ENCODE assay signal across 8 mouse cellular contexts in the genomic region with DNA sequence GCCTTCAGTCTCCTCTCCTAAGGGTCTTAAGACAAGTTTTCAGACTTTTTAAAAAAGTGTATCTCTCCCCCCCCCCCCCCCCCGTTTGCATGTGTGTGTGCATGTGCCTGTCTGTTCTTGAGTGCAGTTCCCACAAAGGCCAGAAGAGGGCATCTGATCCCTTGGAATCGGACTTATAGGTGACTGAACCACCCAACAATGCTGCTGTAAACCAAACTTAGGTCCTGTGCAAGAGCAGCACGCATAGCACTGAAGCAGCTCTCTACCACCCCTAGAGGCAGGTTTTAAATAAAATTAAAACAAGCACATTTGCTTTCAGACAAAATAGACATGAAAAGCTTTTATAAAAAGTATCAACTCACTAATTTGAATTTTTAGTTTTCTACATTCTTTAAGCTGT. TPM values are rescaled to one million over a fixed set of nuclear protein-coding genes. Genes with fewer than 3 reads are reported as not detected.
DNase-seq lines count a peak whose midpoint lies in the region; ATAC-seq and TF ChIP-seq lines count a peak whose summit lies in the region.

No protein-coding gene starts in this region.

- peak; percentile 48 for DNase-seq in gastrocnemius, adult 2 months
- no peak for DNase-seq in gastrocnemius, postnatal 36 days
- peak; percentile 61 for DNase-seq in right cerebral cortex, postnatal 14 days
- no peak for DNase-seq in right cerebral cortex, postnatal 36 days (ENCODE audit: low spot score in 2 of 2)
- DNase-seq in cerebellum, adult 2 months = peak in 1 of 2 experiments; percentile 64
- peak; percentile 32 to 76 for DNase-seq in kidney, adult 8-10 months
- no peak for DNase-seq in heart, adult 11 months

- intact Hi-C loops in gastrocnemius, adult 2 months (cut with DNase I) = loop anchor here (10.0 kb wide), 1 partner anchor 325 kb away; no protein-coding TSS in a partner anchor
- intact Hi-C loops in gastrocnemius, postnatal 36 days (cut with DNase I) = no loop called here

- no peak overlapping the region for H3K27ac ChIP-seq in gastrocnemius, adult 2 months
- H3K27ac ChIP-seq in cerebellum, adult 2 months (ENCODE audit: insufficient read depth, low read length) = no peak overlapping the region

- no peaks in the 10 kb centered on the region for H3K27me3 ChIP-seq in cerebellum, adult 2 months (ENCODE audit: control insufficient read depth, insufficient read depth, low read length)

- no peak overlapping the region for H3K4me3 ChIP-seq in gastrocnemius, adult 2 months
- no peak overlapping the region for H3K4me3 ChIP-seq in cerebellum, adult 2 months (replicated peaks; ENCODE audit: insufficient read depth, low read depth, low read length)

- TF ChIP-seq CTCF in gastrocnemius, adult 2 months (IDR thresholded peaks at IDR 0.05) = peak; percentile 53
- peak; percentile 54 for TF ChIP-seq CTCF in cerebellum, adult 2 months (IDR thresholded peaks at IDR 0.05; ENCODE audit: borderline replicate concordance, insufficient read depth, low read depth, low read length)

- no peak for TF ChIP-seq POLR2A in cerebellum, adult 2 months (IDR thresholded peaks at IDR 0.05; ENCODE audit: borderline replicate concordance, insufficient read depth, low read length)

- peak; percentile 73 for ATAC-seq in megakaryocyte-erythroid progenitor cell, adult 5-6 weeks (replicated peaks; ENCODE audit: low FRiP score, low TSS enrichment, poor library complexity, severe bottlenecking)

- 28% methylated on average over 3 of the region's 3 CpGs for WGBS in cerebellum, adult 2 months

- peaks cover 42% of the 10 kb centered on the region for H3K4me1 ChIP-seq in cerebellum, adult 2 months (ENCODE audit: control insufficient read depth, insufficient read depth, low read length)

RNA-seq across cellular contexts. Expression of gene Daam2, which starts 33.9 kb away (rescaled TPM):
- 1 to 10 TPM; 3.0 to 6.0 TPM for total RNA-seq in gastrocnemius, adult 2 months (2021)
- 1 to 10 TPM; 5.2 to 5.5 TPM for total RNA-seq in gastrocnemius, postnatal 36 days (2021)
- 54.4 TPM in 2 replicates for polyA plus RNA-seq in cerebellum, adult 2 months (2012; rRNA removed)
- not detected in 2 replicates for total RNA-seq in megakaryocyte-erythroid progenitor cell, adult 5-6 weeks (2014; fragmentation: Nextera tagmentation)
- not detected in 2 replicates for total RNA-seq in megakaryocyte-erythroid progenitor cell, adult 5-6 weeks (2017)

Comparison
In these comparisons a context has a peak if more than half of its experiments do, and no peak if none do; other contexts are left out.
1. DNase-seq: peak in gastrocnemius, adult 2 months (single experiment), right cerebral cortex, postnatal 14 days (single experiment) and kidney, adult 8-10 months (2 of 2); none in gastrocnemius, postnatal 36 days (0 of 2), right cerebral cortex, postnatal 36 days (0 of 2) and heart, adult 11 months (single experiment).
2. RNA of gene Daam2, which starts 33.9 kb away (total RNA-seq): 3.0 to 6.0 TPM in gastrocnemius, adult 2 months and 5.2 to 5.5 TPM in gastrocnemius, postnatal 36 days; not detected in megakaryocyte-erythroid progenitor cell, adult 5-6 weeks; every median in the first group is over 4 times any median in the second.